Mouse (Mus musculus) hindbrain, embryonic 16.5 days (tissue): ENCODE measurements at regions not wholly inside any gene's neighbourhood (a gene's known extent, or its start where the extent isn't known, plus 50 kb on each side); places are given as distances from the start of the nearest gene placed in this dataset.

Experiments used
- ATAC-seq: fragments of 200-750 bp; cut with Nextera tagmentation; 2 replicates; pipeline ENCODE4 v1.8.0; 2017; ENCODE audit warnings: moderate TSS enrichment, moderate library complexity
- H3K27ac ChIP-seq: fragments of 300-500 bp; sonication (generic); 2 replicates; pipeline ENCODE4 v1.5.1; 2014; ENCODE audit warnings: low read depth, mild to moderate bottlenecking, control low read depth, low read length, moderate library complexity
- H3K27me3 ChIP-seq: fragments of 300-500 bp; sonication (generic); replicated peaks from 2 replicates; pipeline ENCODE4 v1.6.1; 2014; ENCODE audit warnings: low read length; ENCODE audit not compliant: control insufficient read depth, insufficient read depth
- H3K36me3 ChIP-seq: fragments of 300-500 bp; sonication (generic); 2 replicates; pipeline ENCODE4 v1.6.1; 2014; ENCODE audit warnings: mild to moderate bottlenecking, low read length, moderate library complexity, mixed read lengths; ENCODE audit not compliant: control insufficient read depth, insufficient read depth
- H3K4me1 ChIP-seq: fragments of 300-500 bp; sonication (generic); 2 replicates; pipeline ENCODE4 v1.6.1; 2014; ENCODE audit warnings: low read depth, low read length; ENCODE audit not compliant: control insufficient read depth, insufficient read depth
- H3K4me2 ChIP-seq: fragments of 300-500 bp; sonication (generic); 2 replicates; pipeline ENCODE4 v1.6.1; 2014; ENCODE audit warnings: mild to moderate bottlenecking, low read length, control low read depth, moderate library complexity
- H3K4me3 ChIP-seq: fragments of 300-500 bp; sonication (generic); 2 replicates; pipeline ENCODE4 v1.5.1; 2014; ENCODE audit warnings: mild to moderate bottlenecking, low read length, control low read depth, moderate library complexity
- H3K9ac ChIP-seq: fragments of 300-500 bp; sonication (generic); 2 replicates; pipeline ENCODE4 v1.6.1; 2014; ENCODE audit warnings: low read depth, mild to moderate bottlenecking, control low read depth, low read length, moderate library complexity
- H3K9me3 ChIP-seq: fragments of 300-500 bp; sonication (generic); 2 replicates; pipeline ENCODE4 v1.6.1; 2014; ENCODE audit warnings: mild to moderate bottlenecking, low read length, moderate library complexity; ENCODE audit not compliant: control insufficient read depth
- WGBS: fragments of 180-500 bp; shearing (Covaris S2); extraction: QIAGEN DNeasy Blood & Tissue Kit; methylation state at CpG from one replicate; pipeline ENCODE4 v1.1.7; 2014; 5-methylcytosine and 5-hydroxymethylcytosine counted together

- WGBS = 84% methylated on average over 7 of the region's 7 CpGs
- Histone ChIP-seq H3K9me3 (no peaks in the 10 kb centered on the region), H3K27ac (no peak overlapping the region), H3K4me3 (no peak overlapping the region), H3K4me1 (0 out of 2 replicates have a peak, but pooled peaks cover 2% of the 10 kb centered on the region), H3K36me3 (no peaks in the 10 kb centered on the region), H3K27me3 (no peaks in the 10 kb centered on the region), H3K4me2 (no peak overlapping the region), H3K9ac (no peak overlapping the region)
- no peak for ATAC-seq
Measured at GRCm38 (mm10) chr8:35112591-35113265, 652.9 kb upstream of the Gm19410 start.

DNA sequence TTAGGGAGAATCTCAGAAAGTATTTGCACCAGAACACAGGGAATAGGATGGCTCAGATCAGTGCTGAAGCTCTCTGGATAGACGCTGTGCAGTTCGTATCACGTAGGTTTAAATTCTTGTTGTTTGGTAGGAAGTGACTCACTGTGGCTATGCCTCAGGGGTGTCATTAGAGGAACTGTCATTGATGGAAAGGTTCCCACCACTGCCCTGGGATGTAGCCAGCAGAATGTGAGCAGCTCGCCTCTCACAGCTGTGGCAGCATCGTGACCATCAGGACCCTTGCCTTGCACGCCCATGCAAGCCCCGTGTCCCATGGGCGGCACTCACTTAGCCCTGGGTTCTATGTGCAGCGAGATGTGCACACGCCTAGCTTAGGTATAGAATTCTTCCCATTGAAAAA lies 651.6 kb upstream of the Gm19410 start:
- Histone ChIP-seq H3K4me3 (no peak overlapping the region), H3K36me3 (no peaks in the 10 kb centered on the region), H3K27ac (no peak overlapping the region), H3K9me3 (no peaks in the 10 kb centered on the region), H3K27me3 (no peaks in the 10 kb centered on the region), H3K4me1 (0 out of 2 replicates have a peak, but pooled peaks cover 2% of the 10 kb centered on the region), H3K9ac (no peak overlapping the region), H3K4me2 (no peak overlapping the region)
- 0 out of 2 replicates have a peak, but pooled peaks have one; percentile 56 for ATAC-seq
- WGBS = 67% methylated on average over 10 of the region's 10 CpGs

- Histone ChIP-seq H3K9ac (no peak overlapping the region), H3K27me3 (no peaks in the 10 kb centered on the region), H3K4me3 (no peak overlapping the region), H3K9me3 (no peaks in the 10 kb centered on the region), H3K4me1 (peaks cover 7% of the 10 kb centered on the region), H3K4me2 (no peak overlapping the region), H3K36me3 (no peaks in the 10 kb centered on the region), H3K27ac (no peak overlapping the region)
- no peak for ATAC-seq
- WGBS = 76% methylated on average over 5 of the region's 5 CpGs
Measured at GRCm38 (mm10) chr8:35120612-35121011, 645.0 kb upstream of the Gm19410 start.

GRCm38 (mm10) chr8:35121084-35121483 lies 644.5 kb upstream of the Gm19410 start:
- Histone ChIP-seq H3K27ac (no peak overlapping the region), H3K9ac (no peak overlapping the region), H3K9me3 (no peaks in the 10 kb centered on the region), H3K4me1 (peaks cover 7% of the 10 kb centered on the region), H3K4me3 (no peak overlapping the region), H3K4me2 (no peak overlapping the region), H3K27me3 (no peaks in the 10 kb centered on the region), H3K36me3 (no peaks in the 10 kb centered on the region)
- 85% methylated on average over 8 of the region's 8 CpGs for WGBS
- no peak for ATAC-seq

- WGBS = 2% methylated on average over 14 of the region's 14 CpGs
- H3K9ac ChIP-seq = peak overlapping the region; percentile 5; the same call in 1 of the 2 replicates
- ATAC-seq = peak; percentile 76; the same call in 1 of the 2 replicates
Measured at GRCm38 (mm10) chr8:35123196-35123621, 642.4 kb upstream of the Gm19410 start.

DNA sequence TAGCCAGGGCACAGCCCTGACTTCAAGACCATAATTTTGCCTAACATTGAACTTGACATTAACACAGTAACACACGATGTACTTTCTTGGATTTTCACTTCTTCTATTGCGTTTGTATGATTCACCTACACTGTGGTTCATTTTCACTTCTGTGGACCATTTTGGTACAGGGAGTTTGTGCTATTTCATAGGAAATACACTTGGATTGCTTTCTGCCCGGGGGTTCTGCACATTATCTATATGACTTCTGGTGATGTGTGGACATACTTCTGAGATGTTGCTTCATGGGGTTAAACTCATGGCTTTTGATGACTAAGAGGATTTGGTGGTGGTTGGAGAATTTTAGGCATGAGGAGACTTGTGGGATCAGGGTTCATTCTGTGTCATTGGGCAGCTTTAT lies 640.4 kb upstream of the Gm19410 start:
- H3K4me1 ChIP-seq = peaks cover 7% of the 10 kb centered on the region
- no peaks in the 10 kb centered on the region for H3K36me3 ChIP-seq
- H3K4me3 ChIP-seq = no peak overlapping the region
- no peak overlapping the region for H3K4me2 ChIP-seq
- no peaks in the 10 kb centered on the region for H3K27me3 ChIP-seq
- no peak overlapping the region for H3K9ac ChIP-seq
- no peak overlapping the region for H3K27ac ChIP-seq
- H3K9me3 ChIP-seq = no peaks in the 10 kb centered on the region
- WGBS = 94% methylated on average over 3 of the region's 3 CpGs
- ATAC-seq = no peak

More at GRCm38 (mm10) chr8:35123196-35123621, 642.4 kb upstream of the Gm19410 start:
- no peaks in the 10 kb centered on the region for H3K9me3 ChIP-seq
- H3K4me2 ChIP-seq = peak overlapping the region; percentile 57
- H3K27me3 ChIP-seq = no peaks in the 10 kb centered on the region
- peak overlapping the region; percentile 27 for H3K4me3 ChIP-seq
- no peak overlapping the region for H3K27ac ChIP-seq
- peaks cover 7% of the 10 kb centered on the region for H3K4me1 ChIP-seq
- no peaks in the 10 kb centered on the region for H3K36me3 ChIP-seq

DNA sequence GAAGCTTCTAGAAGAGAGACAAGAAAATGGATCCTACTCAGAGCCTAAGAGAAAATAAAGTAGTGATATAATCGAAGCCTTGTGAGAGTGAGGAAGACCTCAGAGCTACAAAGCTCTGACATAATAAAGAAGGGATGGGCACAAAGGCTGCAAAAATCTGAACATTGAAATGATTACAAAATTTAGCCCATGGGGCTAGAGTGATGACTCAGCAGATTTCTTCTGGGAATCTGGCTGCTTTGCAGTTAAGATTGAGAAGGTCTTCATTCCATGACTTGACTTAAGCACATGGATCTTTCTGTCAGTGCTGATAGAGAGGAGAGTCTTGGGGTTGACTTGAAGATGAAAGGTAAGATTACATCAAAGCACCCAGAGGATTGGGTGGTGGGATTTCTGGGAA lies 633.3 kb upstream of the Gm19410 start:
- H3K9me3 ChIP-seq = no peaks in the 10 kb centered on the region
- 91% methylated on average over 1 of the region's 1 CpGs for WGBS
- no peak overlapping the region for H3K4me2 ChIP-seq
- no peak overlapping the region for H3K4me3 ChIP-seq
- ATAC-seq = no peak
- H3K36me3 ChIP-seq = no peaks in the 10 kb centered on the region
- H3K4me1 ChIP-seq = no peaks in the 10 kb centered on the region; the same call in 1 of the 2 replicates
- H3K9ac ChIP-seq = no peak overlapping the region
- no peaks in the 10 kb centered on the region for H3K27me3 ChIP-seq
- no peak overlapping the region for H3K27ac ChIP-seq

GRCm38 (mm10) chr8:35135630-35136029 lies 630.0 kb upstream of the Gm19410 start:
- H3K27ac ChIP-seq = no peak overlapping the region
- no peak overlapping the region for H3K9ac ChIP-seq
- WGBS = 90% methylated on average over 7 of the region's 7 CpGs
- H3K4me3 ChIP-seq = no peak overlapping the region
- no peaks in the 10 kb centered on the region for H3K9me3 ChIP-seq
- no peaks in the 10 kb centered on the region for H3K36me3 ChIP-seq
- H3K27me3 ChIP-seq = no peaks in the 10 kb centered on the region
- H3K4me2 ChIP-seq = no peak overlapping the region
- no peaks in the 10 kb centered on the region for H3K4me1 ChIP-seq
- no peak for ATAC-seq

DNA sequence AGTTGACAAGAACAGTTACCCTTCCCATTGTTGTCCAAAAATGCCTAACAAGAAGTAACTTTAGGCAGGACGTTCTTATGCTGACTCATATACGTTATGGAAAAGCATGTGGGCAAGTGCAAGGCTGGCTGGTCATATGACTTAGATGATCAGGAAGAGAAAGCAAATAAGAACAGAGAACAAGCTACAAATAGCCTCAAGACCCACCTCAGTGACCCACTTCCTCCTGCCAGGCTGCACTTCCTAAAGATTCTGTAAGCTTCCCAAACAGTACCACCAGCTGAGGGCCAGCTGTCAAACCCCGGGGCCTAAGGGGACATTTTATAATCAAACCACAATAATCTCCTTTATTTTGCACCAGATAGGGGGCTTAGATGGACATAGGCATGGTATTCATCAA lies 628.9 kb upstream of the Gm19410 start:
- no peak for ATAC-seq
- Histone ChIP-seq H3K27me3 (no peaks in the 10 kb centered on the region), H3K9ac (no peak overlapping the region), H3K4me2 (no peak overlapping the region), H3K4me1 (no peaks in the 10 kb centered on the region), H3K4me3 (no peak overlapping the region), H3K27ac (no peak overlapping the region), H3K36me3 (no peaks in the 10 kb centered on the region), H3K9me3 (no peaks in the 10 kb centered on the region)
- WGBS = 86% methylated on average over 3 of the region's 3 CpGs
